Mouse (Mus musculus) frontal cortex, postnatal 25 days (tissue): ENCODE results near the gene Tcirg1.

Experiments
- DNase-seq, 2 experiments: peaks; one replicate each; pipeline ENCODE4 v3.0.0; 2022; ENCODE audit warnings: low spot score in 2 of 2

The Tcirg1 gene

DNA sequence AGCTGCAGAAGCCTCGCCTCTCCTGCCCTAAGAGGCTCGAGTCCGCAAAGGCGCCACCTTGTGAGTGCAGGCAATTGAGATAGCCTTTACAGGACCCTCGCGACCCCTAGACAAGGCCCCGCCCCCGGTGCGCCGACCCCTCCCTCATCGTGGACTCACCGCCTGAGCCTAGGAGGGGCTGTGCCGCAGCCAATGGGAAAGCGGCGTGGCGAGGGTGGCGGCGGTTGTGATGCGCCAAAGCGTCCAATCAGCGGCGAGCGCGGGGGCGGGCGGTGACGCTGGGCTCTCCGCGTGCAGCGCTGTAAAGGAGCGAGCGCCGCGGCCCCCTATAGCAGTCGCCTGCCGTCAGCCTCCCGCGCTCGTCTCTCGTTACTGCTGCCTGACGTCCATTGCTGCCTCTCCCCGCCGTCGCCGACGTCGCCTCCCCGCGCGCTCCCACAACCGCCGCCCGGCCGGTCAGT is 55.4 kb downstream of the Tcirg1 start, which contains the start of gene Chka:
Gene Chka, plus strand, starts transcription at position 272 of the 461 bp plus-strand sequence.
- DNase-seq, result peak; percentile 98

DNA sequence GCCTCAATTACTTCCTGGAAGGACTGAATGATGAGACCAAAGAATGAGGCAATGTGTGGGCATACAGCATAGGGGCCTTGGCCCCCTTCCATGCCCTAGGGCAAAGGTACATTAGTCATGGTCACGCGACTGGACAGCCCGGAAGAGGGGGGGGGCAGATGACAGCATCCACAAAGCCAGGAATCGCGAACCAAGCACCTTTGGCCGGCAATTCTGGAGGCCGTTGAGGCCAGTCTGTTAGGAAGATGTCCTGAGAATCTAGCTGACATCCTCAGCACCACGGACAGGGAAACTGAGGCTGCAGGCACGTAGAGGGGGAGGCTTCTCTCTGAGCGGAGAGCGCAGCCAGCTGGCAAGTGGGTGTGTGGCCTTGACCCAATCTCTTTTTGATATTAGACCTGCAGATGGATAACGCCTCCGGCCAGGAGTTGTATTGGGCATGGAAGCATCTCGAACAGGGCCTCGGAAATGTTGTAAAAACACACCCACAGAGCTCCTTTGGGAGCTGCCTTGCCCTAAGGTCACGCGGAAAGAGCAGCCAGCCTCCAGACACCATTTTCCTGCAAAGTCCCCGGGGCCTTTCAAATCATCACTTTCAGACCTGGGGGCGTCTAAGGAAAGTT is 56.0 kb downstream of the Tcirg1 start:
- DNase-seq, result no peak

DNA sequence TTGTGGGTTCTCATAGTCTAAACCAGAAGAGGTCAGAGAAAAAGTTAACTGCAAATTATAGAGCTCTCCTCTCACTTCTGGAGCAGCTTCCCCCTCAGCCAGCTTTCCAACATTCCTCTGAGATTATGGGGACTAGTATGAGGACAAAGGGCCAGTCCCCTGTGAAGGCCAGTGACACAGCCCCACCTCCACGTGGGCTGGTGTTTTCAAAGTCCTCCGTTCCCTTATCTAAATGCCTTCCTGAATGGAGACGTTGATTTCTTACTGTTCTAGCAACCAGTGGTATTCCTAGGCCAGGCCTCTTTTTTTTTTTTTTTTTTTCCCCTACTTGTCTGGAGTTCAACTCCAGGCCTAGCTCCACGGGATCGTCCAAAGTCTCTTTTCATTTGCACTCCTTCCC is 56.9 kb downstream of the Tcirg1 start:
- DNase-seq, result no peak

DNA sequence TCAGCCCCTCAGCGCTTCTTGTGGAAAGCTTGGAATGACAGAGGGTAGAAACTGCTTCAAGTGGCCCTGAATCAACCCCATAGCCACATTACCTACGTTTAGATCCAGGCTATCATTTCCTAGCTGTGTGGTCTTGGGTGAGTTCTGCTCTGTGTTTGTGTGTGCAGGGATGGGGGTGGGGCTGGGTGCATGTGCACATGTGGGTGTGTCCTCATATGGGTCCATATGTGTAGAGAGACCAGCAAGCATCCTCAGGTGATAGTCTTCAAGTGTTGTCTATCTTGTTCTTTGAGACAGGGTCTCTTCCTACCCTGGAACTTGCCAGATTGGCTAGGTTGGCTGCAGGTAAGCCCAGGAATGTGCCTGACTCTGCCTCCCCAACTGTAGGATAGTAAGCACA is 57.7 kb downstream of the Tcirg1 start:
- DNase-seq, result no peak

DNA sequence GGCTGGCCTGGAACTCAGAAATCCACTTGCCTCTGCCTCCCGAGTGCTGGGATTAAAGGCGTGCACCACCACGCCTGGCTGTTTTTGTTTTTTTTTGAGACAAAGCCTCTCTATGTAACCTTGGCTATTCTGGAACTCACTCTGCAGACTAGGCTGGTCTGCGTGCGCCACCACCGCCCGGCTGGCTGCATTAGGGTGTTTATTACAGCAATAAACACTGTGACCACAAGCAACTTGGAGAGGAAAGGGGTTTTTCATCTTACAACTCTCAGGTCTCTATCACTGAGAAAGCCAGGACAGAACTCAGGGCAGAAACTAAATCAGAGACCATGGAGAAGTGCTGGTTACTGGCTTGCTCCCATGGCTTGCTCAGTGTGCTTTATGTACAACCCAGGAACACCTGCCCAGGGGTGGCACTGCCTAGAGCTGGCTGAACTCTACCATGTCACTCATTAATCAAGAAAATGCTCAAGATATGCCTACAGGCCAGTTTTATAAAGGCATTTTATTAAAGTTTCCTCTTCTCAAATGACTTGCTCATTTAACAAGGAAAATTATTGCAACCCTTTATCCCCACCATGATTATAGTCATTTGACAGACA is 58.6 kb downstream of the Tcirg1 start:
- DNase-seq, result no peak

DNA sequence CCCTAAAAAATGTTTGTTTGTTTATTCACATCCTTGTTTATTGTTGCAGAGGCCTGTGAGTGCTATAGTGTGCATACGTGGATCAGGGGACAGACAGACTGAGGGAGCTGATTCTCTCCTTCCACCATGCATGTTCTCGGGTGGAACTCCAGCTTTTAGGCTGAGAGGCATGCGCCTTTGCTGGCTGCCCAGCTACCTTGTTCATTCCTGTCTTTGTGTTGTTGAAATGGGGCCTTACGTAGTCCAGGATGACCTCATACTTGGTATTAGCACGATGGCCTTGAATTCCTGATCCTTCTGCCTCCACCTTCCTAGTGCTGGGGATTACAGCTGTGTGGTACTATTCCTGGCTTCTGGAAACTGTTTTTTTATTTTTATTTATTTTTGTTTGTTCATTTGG is 59.2 kb downstream of the Tcirg1 start:
- DNase-seq, result no peak

DNA sequence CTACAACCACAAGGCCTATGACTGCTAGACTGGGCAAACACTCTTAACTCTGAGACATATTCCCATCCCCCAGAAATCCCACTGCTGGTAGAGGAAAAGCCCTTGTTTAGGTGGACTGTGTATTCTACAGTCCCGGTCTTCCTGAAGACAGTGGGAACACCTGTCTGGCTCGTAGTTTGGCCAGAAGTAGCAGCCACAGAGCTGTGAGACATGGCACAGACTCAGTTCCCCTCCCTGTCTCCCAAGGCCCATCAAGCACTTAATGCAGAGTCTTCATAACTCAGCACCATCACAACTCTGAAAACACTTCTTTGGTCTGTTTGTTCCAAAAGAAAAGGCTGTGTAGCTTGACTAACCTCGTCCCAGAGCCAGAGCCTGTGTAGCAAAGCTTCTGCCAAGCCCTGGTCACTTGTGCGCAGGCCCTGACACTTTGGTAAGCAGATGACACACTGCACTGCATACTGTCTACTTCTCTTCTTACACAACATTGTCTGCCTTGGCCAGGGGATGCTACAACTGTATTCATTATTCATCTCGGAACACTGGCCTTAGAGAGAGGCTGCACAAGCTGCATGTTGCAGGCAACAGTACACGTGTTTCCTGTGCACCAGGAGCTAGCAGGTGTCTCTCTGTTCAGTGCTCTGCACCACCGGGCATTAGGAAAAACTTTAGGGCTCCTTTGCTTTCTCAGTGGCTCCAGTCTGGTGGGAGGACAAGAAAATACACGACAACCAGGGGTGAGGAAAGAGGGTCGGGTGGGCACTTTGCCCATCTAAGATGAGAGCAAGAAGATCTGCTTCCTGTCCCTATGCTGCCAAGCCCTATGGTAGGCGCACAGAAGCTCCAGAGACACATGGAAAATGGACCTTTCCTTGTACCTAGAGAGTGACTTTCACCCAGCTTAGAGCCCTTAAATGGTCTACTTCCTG is 60.0 kb downstream of the Tcirg1 start:
- DNase-seq, result no peak
